Mouse (Mus musculus) neural tube, embryonic 10.5 days (tissue): Measurements from ENCODE around the gene Ifi27.
"Not testable (repeated sequence)": the region's sequence is repeated elsewhere in the genome, so short reads cannot be mapped to it uniquely, and the experiment has no call there.

ENCODE experiments used
- DNase-seq: peaks from one replicate; pipeline ENCODE4 v3.0.0-alpha.2; 2017; ENCODE audit warnings: low spot score; ENCODE audit errors: extremely low spot score

The Ifi27 gene

DNA sequence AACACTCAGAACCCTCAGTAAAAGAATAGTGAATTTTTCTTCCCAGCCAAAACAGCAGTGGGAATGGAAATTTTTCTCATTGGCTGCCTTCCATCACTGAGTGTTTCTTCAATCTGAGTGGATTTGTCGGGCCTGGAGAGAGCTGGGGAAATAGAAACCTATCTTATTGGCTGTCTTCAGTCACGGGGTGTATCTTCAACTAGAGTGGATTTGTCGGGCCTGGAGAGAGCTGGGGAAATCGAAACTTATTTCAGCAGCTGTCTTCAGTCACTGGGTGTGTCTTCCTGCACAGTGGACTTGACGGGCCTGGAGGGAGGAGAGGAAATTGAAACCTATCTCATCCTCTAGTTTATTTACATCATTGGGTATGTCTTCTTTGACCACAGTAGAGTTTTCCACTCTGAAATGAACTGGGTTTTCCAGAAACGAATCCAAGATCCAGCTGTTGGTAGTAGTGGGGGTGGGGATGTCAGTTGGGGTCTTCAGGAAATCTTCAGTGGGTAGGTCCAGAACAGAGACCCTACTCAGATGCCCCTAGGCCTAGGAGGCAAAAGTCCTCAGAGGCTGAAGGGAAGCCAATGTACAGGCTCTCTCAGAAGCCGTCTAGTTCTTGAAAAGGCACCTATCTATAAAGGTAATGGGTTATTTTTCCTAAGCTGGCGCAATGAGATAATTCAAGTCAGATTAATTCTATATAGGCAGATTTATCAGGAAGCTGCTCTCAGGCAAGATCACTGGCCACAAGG lies at the start of gene Ifi27:
Ifi27 (plus strand) TSS at position 226 of the 746 bp plus-strand sequence.
- DNase-seq: no peak

DNA sequence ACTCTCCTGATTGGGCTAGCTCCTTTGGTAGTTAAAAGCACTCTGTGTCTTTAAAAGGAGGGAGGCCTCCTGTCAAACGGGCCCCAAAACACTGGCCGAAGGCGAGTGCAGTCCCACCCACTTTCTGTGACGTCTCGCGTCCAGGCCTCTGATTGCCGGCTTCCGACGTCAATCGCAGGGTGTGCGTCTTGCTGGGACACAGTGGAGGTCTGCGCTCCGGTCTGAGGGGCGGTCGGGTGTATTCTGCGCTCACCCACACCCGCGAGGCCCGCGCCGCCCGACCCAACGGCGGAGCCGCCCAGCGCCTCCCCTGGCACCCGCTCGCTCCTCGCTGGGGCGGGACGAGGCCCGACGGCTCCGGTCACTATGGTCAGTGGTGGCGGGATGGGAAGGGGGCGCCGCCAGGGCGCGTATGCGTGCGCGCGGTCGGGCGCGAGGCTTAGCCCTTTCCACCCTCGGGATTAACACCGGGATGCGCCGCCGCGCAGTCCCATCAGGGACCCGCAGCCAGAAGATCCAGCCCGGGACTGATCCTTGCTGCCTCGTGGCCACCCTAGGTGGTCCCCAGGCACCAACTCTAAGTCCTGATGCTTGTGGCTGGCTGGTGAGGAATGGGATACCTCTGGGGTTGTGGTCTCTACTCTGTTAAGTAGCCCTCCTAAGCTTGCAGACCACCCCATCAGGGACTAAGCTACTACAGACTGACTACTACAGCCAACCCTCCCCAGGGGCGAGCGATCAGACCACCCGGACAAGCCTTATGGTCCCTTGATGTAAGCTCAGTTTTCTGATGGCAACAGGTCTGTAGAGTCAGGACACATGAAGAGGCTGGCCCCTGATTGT lies 45.3 kb upstream of the Ifi27 start, which contains the start of gene Otub2:
Otub2 (plus strand) TSS at position 178 of the 843 bp plus-strand sequence.
- peak; percentile 94 for DNase-seq

DNA sequence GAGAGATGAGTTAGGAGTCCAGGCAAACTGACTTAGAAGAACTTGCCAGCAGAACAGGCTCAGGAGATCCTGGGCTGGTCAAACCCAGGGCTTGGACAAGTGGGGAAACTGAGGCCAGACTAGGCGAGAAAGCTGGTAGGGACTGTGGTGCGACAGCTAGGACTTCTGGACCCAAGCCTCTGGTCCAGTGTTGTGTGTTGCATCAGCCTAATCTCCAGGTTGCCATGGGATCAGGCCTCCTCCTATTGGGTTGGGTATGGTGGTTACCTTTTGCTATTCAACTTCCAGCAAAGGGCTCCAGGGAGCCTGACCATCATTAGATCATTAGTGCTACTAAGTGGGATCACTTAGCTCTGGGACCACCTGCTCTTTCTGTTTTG lies 44.7 kb upstream of the Ifi27 start:
- no peak for DNase-seq

DNA sequence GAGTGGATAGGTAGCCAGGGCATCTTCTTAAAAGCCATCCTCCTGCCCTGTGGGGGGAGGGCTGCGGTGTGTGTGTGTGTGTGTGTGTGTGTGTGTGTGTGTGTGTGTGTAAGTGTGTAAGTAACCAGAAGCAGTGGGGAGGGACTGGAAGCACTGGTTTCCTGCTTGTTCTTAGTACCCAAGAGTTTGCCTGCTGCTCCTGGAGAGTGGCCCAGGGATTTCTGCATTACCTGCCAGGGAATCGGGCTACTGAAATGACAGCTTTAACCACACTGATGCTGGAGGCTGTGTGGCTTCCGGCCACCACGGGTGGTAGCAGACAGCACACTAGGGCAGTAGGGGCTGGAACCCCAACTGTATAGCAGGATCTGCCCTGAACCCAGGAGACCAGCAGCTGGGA lies 44.0 kb upstream of the Ifi27 start:
- no peak for DNase-seq

DNA sequence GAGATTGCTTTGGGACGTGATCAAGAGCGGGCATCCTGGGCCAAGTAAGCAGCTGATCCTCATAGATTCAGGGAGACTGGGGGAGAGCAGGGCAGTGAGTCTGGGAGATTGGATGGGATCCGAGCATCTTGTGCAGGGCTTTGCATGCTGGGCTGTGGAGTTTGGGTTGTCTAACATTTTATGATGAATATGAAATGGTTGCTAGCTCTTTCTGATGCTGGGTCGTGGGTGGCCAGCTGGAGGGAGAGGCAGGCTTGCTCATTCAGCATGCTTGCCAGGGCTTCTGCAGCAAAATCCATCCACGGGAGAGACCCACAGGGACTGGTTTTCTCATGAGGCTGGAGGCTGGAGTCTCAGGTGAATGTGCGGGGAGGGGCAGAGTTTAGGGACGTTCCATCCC lies 42.9 kb upstream of the Ifi27 start:
- no peak for DNase-seq

DNA sequence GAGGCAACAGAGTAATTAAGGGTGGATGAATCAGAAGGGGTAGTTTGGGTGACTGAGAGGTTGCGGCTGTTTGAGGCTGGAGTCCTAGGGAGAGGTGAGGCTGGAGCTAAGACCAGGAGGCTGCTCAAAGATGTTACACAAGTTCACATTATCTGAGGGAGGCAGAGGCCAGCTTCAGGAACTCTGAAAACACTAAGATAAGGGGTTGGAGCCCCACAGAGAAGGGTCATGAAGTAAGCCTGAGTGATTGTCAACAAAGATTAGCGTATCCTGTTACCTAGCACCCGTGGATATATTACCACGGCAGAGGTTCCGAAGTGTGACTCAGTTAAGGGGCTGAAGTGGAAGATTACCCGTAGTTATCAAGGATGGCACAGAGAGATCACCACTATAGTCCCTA lies 40.5 kb upstream of the Ifi27 start:
- no peak for DNase-seq

DNA sequence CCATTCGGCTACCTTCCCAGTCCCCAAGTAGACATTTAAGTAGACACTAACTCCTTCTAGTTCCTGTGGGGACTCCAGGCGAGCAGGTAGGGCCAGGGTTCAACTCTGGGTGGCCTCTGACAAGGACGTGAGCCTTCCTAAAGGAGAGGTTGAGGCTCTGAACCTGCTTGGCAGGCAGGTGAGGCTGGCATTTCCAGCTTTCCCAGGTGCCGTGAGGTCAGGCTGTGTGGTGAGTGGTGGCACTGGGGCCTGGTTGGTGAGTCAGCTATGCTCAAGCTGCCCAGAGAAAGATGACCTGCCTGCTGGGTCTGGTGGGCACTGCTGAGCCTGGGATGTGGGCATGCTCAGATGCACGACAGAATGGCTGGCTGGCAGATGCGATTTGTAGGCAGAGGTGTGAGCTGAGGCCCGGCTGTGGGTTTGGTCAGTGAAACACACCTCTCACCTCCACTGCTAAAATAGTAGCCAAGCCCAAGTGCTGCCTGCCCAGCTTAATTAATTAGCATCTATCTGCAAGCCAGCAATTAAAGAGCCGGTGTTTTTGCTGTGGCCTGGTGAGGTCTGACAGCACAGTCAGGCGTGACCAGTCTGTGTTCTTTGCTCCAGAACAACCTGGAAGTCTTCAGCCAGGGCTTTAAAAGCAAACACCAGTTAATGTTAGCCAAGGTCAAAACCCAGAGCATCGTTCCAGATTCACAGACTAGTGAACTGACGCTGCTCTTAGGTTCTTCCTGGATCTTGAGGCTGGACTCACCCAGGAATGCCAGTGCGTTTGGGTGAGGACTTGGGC lies 38.3 kb upstream of the Ifi27 start:
- DNase-seq: no peak

DNA sequence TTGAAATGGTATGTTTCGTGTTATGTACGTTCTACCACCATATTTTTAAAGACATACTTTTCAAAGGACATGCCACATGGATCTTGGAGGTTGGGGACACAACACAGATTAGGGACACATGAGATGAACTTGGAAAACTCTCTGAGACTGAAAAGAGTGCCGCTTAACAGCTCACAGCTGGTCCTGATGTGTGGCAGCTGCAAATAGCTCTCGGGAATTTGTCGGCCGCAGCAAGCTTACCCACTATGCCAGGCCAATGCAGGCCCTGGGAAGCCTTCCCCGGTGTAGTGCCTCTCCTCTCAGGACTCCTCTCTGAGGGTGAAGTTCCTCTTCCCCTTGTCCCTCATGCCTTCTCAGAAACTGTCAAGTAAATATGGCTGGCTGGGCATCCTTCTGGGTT lies 37.3 kb upstream of the Ifi27 start:
- no peak for DNase-seq

DNA sequence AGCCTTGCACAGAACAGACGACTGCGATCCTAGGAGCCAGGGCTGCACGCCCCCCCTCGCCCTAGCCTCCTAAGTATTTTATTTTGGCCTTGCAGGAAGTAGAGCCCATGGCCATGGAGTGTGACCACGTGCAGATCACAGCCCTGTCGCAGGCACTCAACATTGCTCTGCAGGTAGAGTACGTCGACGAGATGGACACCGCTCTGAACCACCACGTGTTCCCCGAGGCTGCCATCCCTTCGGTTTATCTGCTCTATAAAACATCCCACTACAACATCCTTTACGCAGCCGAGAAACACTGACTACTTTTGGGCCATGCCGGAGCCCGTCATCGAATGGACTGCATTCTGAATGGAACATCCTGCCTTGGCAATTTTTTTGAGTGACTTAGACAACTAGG lies 29.9 kb upstream of the Ifi27 start:
- no peak for DNase-seq

DNA sequence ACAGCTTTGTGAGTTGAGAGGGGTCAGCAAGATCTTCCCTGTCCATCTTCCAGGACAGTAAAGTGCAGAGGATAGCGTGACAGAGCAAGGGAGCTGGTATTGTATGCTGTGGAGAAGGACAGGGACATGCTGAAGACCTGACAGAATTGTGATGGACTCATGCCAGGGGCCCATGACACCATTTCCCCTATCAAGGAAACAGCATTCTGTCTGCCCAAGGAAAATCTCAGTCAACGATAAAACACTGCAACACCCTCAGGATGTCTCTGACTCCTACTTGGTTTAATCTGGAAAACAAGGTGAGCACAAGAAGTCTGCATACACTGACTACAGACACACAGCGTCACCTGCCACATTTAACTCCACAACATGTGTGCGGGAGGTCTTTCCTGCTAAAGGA lies 26.3 kb upstream of the Ifi27 start, which contains the start of gene 9330161L09Rik:
9330161L09Rik (minus strand) TSS at position 101 of the 400 bp plus-strand sequence.
- DNase-seq: no peak

DNA sequence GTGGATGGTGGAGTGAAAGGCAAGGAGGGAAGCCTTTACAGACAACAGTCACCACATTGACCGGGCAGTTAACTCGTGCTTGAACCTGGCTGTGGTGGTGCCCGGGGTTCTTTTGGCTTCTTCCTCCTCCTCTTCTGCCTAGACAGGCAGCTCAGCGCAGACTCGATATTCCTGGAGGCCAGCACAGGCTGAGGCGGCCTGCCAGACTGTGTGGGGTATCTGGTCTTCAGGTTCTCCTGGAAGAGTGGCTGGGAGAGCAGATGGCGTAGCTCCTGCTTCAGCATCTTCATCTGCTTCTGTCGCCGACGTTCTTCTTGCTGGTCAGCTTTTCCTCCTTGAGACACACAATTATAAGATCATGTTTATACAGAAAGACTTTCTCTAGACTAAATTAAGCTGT lies 25.9 kb upstream of the Ifi27 start:
- no peak for DNase-seq

DNA sequence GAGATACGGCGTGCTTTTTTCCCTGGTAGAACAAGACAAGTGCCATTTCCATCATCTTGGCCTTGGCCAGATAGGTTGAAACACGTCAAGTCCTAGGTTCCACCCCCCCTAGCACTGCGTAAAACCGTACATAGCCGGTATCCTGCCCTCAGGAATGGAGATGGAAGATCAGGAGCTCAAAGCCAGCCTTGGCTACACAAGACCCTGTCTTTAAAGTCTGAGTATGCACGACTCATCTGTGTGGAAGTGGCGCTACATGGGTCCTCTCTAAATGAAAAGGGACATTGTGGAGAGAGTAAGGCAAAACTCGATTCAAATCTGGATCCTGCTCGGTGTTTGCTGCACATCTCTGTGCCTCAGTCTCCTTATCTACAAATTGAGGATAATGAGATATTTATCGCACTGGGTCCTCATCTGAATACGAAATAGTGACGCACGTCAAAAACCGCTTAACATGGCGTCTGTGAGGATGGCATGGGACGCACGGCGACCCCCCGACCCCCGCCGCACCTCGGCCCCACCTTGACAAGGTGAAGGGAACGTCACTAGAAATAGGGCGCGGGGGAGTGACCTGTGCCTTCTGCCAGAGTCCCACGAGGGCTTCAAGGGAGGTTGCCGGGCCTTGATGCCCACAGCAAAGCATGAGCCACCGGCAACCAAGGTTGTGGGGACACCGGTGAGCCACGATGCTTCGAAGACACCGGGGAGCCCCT lies 8.8 kb upstream of the Ifi27 start:
- no peak for DNase-seq

DNA sequence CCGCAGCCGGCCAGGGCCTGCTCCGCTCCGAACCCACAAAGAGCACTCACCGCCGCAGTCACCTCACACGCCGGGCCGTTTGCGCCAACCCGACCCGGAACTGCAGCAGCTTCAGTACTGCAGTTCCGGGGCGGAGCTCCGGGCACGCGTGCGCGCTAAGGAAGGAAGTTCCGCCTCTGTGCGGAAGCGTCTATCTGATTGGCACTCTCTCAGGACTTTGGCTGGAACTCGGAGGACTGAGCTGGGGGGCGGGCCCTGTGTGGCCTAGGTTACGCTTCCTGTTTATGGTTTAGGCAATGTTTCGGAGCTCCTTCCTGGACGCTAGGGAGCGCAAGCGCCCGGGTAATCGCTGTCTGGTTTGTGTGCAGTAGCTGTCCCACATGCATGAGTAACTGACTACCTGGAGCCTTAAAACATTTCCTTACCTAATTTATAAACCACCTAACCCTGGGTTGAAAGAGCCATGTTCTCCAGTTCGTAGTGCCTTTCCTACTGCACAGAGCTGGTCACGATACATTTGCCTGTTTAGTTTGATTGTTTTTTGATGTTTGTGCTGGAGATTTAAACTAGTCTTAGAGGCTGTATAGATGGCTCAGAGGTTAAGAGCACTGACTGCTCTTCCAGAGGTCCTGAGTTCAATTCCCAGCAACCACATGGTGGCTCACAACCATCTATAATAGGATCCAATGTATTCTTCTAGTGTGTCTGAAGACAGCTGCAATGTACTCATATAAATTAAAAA lies 8.1 kb upstream of the Ifi27 start, which contains the start of gene Ddx24:
Ddx24 (minus strand) TSS at position 102 of the 742 bp plus-strand sequence.
- peak; percentile 98 for DNase-seq

DNA sequence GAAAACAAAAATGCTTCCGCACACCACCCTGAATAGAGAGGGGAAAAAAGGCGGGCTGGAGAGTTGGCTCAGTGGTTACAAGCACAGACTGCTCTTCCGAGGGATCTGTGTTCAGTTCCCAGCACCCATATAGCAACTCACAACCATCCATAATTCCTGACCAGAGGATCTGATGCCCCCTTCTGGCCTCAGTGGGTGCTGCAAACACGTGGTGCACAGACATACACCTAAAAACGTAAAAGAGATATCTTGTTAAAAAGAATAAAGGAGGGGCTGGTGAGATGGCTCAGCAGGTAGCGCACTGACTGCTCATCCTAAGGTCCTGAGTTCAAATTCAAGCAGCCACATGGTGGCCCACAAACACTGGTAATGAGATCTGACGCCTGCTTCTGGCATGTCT lies 7.3 kb upstream of the Ifi27 start:
- no peak for DNase-seq

DNA sequence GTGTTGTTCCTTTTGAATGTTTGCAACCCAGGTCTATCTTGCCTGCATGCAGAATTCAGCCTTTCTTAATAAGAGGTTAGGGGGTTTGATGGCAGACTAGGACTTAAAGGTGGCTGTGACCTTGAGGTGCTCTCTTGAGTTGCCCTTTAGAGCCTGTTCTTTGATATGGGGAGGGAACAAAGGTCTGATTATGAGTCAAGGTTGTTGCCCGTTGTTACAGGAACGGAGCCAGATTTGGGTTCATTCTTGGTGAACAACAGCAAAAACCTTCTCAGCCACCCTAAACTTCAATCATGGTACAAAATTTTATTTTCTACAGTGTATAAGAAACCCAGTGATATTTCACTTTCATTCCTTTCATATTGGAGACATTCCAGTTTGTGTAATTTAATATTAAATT lies 581 bp upstream of the Ifi27 start:
- DNase-seq: no peak

DNA sequence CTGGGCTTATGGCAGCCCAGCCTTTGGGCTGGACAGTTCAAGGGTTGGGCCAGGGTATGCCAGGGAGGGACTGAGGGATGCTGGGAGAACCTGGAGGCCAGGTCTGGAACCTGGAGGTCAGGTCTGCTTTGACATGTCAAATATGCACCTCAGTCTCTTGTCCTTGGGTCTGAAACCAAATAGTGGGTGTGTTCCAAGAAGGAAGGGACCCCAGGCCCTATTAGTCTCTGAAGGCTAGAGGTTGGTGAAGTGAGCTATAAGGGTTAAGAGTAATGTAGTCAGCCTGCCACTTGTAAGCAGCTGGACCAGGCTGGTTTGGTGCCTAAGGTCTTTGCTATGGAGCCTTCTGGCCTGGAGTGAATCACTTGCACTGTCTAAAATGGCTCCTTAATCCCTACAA lies 850 bp downstream of the Ifi27 start:
- DNase-seq: no peak

DNA sequence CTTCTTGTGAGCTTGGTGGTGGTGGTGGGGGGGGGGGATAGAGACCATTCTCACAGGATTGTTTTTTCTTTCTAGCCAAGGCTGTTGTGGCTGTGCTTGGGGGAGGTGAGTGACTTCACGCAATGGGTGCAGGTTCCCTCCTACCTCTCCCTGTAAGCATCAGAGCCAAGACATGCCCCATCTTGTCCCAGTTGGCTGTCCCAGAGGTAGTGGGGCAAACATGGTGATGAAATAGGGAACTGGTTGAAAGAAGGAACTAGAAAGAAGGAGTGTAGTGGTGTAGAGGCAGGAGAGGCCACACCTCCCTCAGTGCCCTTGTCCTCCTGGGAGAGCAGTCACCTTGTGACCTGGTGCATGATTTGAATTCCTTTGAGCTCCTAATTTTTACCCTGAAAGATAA lies 3.6 kb downstream of the Ifi27 start:
- no peak for DNase-seq

DNA sequence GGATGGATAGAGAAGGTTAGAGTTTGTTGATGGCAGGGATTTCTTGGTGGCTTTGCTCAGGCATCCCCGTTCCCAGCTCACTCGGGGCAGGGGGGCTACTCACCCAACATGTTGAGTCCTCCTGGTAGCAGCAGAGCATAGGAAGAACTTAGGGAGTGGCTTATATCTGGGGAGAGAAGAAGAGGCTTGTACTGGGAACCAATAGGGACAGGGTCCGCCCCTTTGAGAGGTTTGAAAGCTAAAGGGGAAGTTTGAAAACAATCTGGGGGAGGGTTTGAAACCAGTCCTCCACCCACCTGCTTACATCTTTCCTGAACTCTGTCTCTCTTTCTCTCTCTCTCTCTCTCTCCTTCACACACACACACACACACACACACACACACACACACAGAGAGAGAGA lies 9.5 kb downstream of the Ifi27 start, which contains the start of gene Ifi27l2a:
Ifi27l2a (minus strand) TSS at position 157 of the 400 bp plus-strand sequence.
- no peak for DNase-seq

DNA sequence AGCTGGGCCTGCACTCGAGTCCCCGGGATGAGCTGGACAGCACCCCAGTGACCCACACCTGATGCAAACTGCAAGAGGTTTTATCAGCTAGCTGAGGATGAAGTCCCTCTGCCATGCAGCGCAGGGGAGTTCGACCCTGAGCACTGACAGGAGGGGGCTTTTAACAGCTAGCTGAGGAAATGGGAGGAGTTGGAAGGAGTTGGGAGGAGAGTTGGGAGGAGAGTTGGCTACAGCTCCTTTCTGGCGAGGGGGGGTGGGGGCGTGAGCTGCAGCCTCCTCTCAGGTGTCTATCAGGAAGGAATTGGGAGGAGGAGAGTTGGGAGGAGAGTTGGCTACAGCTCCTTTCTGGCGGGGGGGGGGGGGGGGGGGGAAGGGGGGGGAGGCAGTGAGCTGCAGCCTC lies 10.2 kb downstream of the Ifi27 start:
- DNase-seq: not testable (repeated sequence)

DNA sequence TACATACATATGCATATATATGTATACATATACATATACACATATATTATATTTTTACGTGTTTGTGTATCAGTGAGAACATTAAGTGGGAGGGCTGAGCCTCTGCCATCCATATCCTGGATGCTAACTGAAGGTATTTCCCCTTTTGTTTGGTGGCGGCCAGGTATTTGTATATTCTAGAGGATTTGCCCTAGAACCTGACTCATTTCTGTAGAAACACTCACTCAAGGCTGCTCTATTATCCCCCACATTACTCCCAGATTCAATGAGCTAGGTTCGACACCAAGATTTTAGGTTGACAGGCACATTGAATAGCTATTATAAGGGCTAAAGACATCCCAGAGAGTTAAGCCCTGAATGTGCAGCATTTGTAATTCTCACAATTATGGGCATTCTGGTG lies 11.0 kb downstream of the Ifi27 start:
- no peak for DNase-seq
